Mouse (Mus musculus) hindbrain, embryonic 16.5 days (tissue): ENCODE data around the gene Rxfp1. TPM values are rescaled to one million over a fixed set of nuclear protein-coding genes. Genes with fewer than 3 reads are reported as not detected.

Experiments
- ATAC-seq: fragments of 200-750 bp; cut with Nextera tagmentation; 2 replicates; pipeline ENCODE4 v1.8.0; 2017; ENCODE audit warnings: moderate TSS enrichment, moderate library complexity
- H3K27ac ChIP-seq: fragments of 300-500 bp; sonication (generic); 2 replicates; pipeline ENCODE4 v1.5.1; 2014; ENCODE audit warnings: low read depth, mild to moderate bottlenecking, control low read depth, low read length, moderate library complexity
- H3K27me3 ChIP-seq: fragments of 300-500 bp; sonication (generic); replicated peaks from 2 replicates; pipeline ENCODE4 v1.6.1; 2014; ENCODE audit warnings: low read length; ENCODE audit not compliant: control insufficient read depth, insufficient read depth
- H3K36me3 ChIP-seq: fragments of 300-500 bp; sonication (generic); 2 replicates; pipeline ENCODE4 v1.6.1; 2014; ENCODE audit warnings: mild to moderate bottlenecking, low read length, moderate library complexity, mixed read lengths; ENCODE audit not compliant: control insufficient read depth, insufficient read depth
- H3K4me1 ChIP-seq: fragments of 300-500 bp; sonication (generic); 2 replicates; pipeline ENCODE4 v1.6.1; 2014; ENCODE audit warnings: low read depth, low read length; ENCODE audit not compliant: control insufficient read depth, insufficient read depth
- H3K4me2 ChIP-seq: fragments of 300-500 bp; sonication (generic); 2 replicates; pipeline ENCODE4 v1.6.1; 2014; ENCODE audit warnings: mild to moderate bottlenecking, low read length, control low read depth, moderate library complexity
- H3K4me3 ChIP-seq: fragments of 300-500 bp; sonication (generic); 2 replicates; pipeline ENCODE4 v1.5.1; 2014; ENCODE audit warnings: mild to moderate bottlenecking, low read length, control low read depth, moderate library complexity
- H3K9ac ChIP-seq: fragments of 300-500 bp; sonication (generic); 2 replicates; pipeline ENCODE4 v1.6.1; 2014; ENCODE audit warnings: low read depth, mild to moderate bottlenecking, control low read depth, low read length, moderate library complexity
- H3K9me3 ChIP-seq: fragments of 300-500 bp; sonication (generic); 2 replicates; pipeline ENCODE4 v1.6.1; 2014; ENCODE audit warnings: mild to moderate bottlenecking, low read length, moderate library complexity; ENCODE audit not compliant: control insufficient read depth
- WGBS: fragments of 180-500 bp; shearing (Covaris S2); extraction: QIAGEN DNeasy Blood & Tissue Kit; methylation state at CpG from one replicate; pipeline ENCODE4 v1.1.7; 2014; 5-methylcytosine and 5-hydroxymethylcytosine counted together
- polyA plus RNA-seq: library from polyadenylated mRNA; unstranded; fragments of >200 nt; fragmentation: Nextera tagmentation; extraction: Ambion mirVana; gene quantifications from 2 replicates; pipeline ENCODE4 v1.2.1, GENCODE M21; 2015

Gene Rxfp1
- polyA plus RNA-seq, 1 experiment from 2014 or later, result 0.24 TPM

DNA sequence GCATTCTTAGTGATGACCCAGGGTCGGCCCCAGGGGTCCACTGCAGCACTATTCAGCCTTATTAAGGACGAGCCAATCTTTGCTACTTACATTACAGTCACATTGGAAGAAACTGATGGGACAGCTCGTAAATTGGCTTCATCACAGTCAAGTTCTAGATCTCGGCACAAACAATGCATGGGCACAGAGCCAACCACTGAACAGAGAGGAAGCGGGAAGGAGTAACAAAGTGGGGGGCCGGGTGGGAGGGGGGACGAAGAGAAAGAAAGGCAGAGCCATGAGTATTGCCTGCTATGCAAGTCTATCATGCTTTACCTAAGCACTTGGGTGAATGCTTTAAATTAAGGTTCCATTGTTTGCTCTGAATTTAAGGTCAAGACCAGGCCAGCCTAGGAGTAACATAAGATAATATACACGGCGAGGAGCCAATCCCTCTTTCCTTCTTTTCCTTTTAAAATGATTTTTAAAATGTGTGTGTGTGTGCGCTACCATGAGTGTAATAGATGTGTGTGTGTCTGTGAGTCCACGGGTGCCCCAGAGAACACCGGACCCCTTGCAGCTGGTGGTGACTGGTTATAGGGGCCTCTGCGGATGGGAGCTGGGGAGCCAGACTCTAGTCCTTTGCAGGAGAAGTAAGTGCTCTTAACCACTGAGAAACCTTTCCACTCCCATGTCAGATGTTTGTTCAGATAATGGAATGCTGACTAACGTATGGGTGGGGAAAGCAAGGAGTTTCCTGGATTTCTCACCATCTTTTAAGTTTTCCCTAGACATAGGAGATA is 55.1 kb downstream of the Rxfp1 start:
- no peak for ATAC-seq
- Histone ChIP-seq H3K4me2 (peak overlapping the region; percentile 31; the same call in 1 of the 2 replicates), H3K4me1 (no peaks in the 10 kb centered on the region), H3K27me3 (no peaks in the 10 kb centered on the region), H3K4me3 (no peak overlapping the region), H3K36me3 (no peaks in the 10 kb centered on the region), H3K27ac (no peak overlapping the region), H3K9me3 (no peaks in the 10 kb centered on the region), H3K9ac (no peak overlapping the region)
- WGBS, result 52% methylated on average over 14 of the region's 14 CpGs

- H3K9ac ChIP-seq, result no peak overlapping the region
- no peak overlapping the region for H3K4me3 ChIP-seq
- no peaks in the 10 kb centered on the region for H3K9me3 ChIP-seq
- H3K4me2 ChIP-seq, result no peak overlapping the region
- WGBS, result 91% methylated on average over 3 of the region's 3 CpGs
- no peaks in the 10 kb centered on the region for H3K4me1 ChIP-seq
- no peaks in the 10 kb centered on the region for H3K36me3 ChIP-seq
- no peaks in the 10 kb centered on the region for H3K27me3 ChIP-seq
- H3K27ac ChIP-seq, result no peak overlapping the region
- no peak for ATAC-seq
Observed at GRCm38 (mm10) chr3:79676411-79676810, 61.3 kb downstream of the Rxfp1 start.

DNA sequence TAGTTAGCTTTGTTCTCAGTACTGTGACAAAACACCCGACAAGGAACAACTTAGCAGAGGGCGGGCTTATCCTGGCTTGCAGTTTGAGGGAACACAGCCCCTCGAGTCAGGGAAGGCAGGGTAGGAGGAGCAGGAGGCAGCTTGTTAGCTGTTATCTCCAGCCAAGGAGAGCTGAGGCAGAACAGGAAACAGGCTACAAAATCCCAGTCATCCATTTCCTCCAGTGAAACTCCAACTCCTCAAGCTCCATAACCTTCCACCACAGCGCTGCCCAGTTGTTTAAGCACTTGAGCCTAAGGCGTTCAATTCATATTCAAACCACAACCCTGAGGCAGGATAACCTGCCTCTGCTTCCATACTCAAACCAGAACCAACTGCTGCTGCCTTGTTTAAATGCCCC is 63.0 kb downstream of the Rxfp1 start:
- no peak overlapping the region for H3K27ac ChIP-seq
- H3K4me1 ChIP-seq, result no peaks in the 10 kb centered on the region
- H3K4me3 ChIP-seq, result no peak overlapping the region
- no peak overlapping the region for H3K4me2 ChIP-seq
- H3K9ac ChIP-seq, result no peak overlapping the region
- WGBS, result 93% methylated on average over 5 of the region's 5 CpGs
- ATAC-seq, result no peak
- H3K36me3 ChIP-seq, result no peaks in the 10 kb centered on the region
- H3K27me3 ChIP-seq, result no peaks in the 10 kb centered on the region
- no peaks in the 10 kb centered on the region for H3K9me3 ChIP-seq

DNA sequence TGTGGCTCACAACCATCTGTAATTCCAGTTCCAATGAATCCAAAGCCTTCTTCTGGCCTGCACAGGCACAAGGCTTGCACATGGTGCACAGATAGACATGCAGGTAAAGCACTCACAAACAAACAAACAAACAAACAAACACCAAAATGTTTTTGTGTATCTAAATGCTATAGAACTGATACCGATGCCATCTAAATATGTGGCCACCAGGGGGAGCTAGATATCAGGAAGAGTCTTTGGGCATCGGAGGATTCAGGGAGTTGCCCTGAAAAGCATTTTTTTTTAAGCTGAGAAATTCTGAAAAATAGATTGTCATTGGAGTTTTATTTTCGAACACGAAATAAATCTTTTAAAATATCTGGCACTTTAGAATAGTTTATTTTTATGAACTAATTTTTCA is 64.6 kb downstream of the Rxfp1 start:
- ATAC-seq, result no peak
- no peak overlapping the region for H3K4me2 ChIP-seq
- no peaks in the 10 kb centered on the region for H3K27me3 ChIP-seq
- no peak overlapping the region for H3K27ac ChIP-seq
- 12% methylated on average over 4 of the region's 4 CpGs for WGBS
- H3K4me3 ChIP-seq, result no peak overlapping the region
- no peaks in the 10 kb centered on the region for H3K9me3 ChIP-seq
- no peak overlapping the region for H3K9ac ChIP-seq
- H3K36me3 ChIP-seq, result no peaks in the 10 kb centered on the region
- no peaks in the 10 kb centered on the region for H3K4me1 ChIP-seq

DNA sequence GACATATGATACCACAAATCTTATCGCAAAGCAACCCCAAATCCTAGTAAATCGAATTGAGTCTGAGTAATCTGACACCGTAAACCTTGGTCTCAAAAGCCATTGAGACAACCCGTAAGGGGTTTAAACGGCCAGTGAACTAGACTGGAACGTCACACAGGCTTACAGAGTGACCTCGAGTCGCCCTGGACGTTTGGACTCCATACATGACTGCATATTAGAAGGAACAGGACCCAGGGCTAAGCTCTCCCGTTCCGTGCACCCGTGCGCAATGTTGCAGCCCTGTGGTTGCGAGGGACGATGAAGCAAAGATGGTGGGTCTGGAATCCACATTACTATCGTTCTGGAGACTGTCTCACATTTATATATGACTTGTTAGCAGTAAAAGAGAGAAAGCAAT is 65.5 kb downstream of the Rxfp1 start:
- no peak for ATAC-seq
- WGBS, result 83% methylated on average over 16 of the region's 16 CpGs
- no peak overlapping the region for H3K4me3 ChIP-seq
- no peak overlapping the region for H3K9ac ChIP-seq
- no peaks in the 10 kb centered on the region for H3K4me1 ChIP-seq
- no peaks in the 10 kb centered on the region for H3K9me3 ChIP-seq
- H3K36me3 ChIP-seq, result no peaks in the 10 kb centered on the region
- H3K27me3 ChIP-seq, result no peaks in the 10 kb centered on the region
- H3K27ac ChIP-seq, result no peak overlapping the region
- no peak overlapping the region for H3K4me2 ChIP-seq

GRCm38 (mm10) chr3:79670556-79670955 is 67.1 kb downstream of the Rxfp1 start:
- ATAC-seq, result no peak
- WGBS, result 81% methylated on average over 7 of the region's 7 CpGs
- no peak overlapping the region for H3K9ac ChIP-seq
- no peaks in the 10 kb centered on the region for H3K4me1 ChIP-seq
- no peak overlapping the region for H3K4me2 ChIP-seq
- no peak overlapping the region for H3K27ac ChIP-seq
- H3K36me3 ChIP-seq, result no peaks in the 10 kb centered on the region
- no peaks in the 10 kb centered on the region for H3K9me3 ChIP-seq
- no peak overlapping the region for H3K4me3 ChIP-seq
- H3K27me3 ChIP-seq, result no peaks in the 10 kb centered on the region

DNA sequence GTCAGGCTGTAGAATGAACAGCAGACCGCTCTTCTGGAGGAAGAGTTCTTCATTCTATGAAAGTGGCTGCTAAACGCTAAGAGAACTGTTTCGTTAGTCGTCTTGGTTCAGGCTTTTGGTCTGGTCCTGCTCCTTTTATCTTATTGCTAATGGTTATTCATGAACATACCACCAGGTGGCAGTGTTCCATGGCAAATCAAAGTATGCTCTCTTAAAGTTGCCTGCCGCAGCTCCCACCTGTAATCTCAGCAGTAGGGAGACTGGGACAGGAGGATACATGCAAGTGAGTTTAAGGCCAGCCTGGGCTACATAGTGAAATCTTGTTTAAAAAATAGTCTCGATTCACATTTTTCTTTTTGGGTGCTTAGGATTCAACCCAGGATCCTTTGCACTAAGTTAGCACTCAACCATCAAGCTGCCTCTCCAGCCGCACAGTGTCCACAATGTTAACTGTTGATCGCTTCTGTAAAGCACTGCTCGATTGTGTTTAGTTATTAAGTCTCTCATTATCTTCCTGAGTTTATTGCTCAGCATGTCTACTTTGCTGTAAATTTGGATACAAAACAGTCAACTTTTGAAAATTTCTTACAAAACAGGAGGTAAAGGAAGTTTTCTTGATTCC is 72.8 kb downstream of the Rxfp1 start:
- Histone ChIP-seq H3K36me3 (no peaks in the 10 kb centered on the region), H3K27me3 (no peaks in the 10 kb centered on the region; the same call in 1 of the 2 replicates), H3K4me3 (no peak overlapping the region), H3K4me1 (no peaks in the 10 kb centered on the region), H3K9me3 (no peaks in the 10 kb centered on the region), H3K27ac (no peak overlapping the region), H3K9ac (no peak overlapping the region), H3K4me2 (no peak overlapping the region)
- WGBS, result 38% methylated on average over 9 of the region's 9 CpGs
- ATAC-seq, result peak; percentile 76

GRCm38 (mm10) chr3:79656682-79657081 is 81.0 kb downstream of the Rxfp1 start:
- Histone ChIP-seq H3K27ac (no peak overlapping the region), H3K36me3 (no peaks in the 10 kb centered on the region), H3K4me2 (no peak overlapping the region), H3K4me1 (no peaks in the 10 kb centered on the region), H3K4me3 (no peak overlapping the region), H3K9ac (no peak overlapping the region), H3K9me3 (no peaks in the 10 kb centered on the region), H3K27me3 (no peaks in the 10 kb centered on the region)
- no peak for ATAC-seq
- WGBS, result 49% methylated on average over 5 of the region's 5 CpGs

DNA sequence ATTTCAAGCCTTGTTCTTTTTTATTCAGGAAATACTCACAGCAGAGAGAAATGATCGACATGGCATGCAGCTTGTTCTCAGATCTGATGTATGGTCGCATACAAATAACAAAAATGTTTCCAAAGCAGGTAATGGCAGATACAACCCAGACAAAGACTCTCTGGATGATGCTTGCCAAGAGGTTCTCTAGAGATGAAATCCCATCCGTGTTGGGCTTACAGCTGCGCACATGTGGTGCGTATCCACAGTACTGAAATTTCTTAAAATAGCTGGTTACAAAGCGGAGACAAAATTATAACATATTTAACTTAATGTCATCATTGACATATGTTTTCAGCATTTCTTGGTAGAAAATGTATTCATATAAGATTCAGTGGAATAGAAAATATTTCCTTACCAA is 85.6 kb downstream of the Rxfp1 start:
- ATAC-seq, result no peak
- Histone ChIP-seq H3K4me1 (no peaks in the 10 kb centered on the region), H3K4me3 (no peak overlapping the region), H3K36me3 (no peaks in the 10 kb centered on the region), H3K27ac (no peak overlapping the region), H3K9ac (no peak overlapping the region), H3K4me2 (no peak overlapping the region), H3K9me3 (no peaks in the 10 kb centered on the region), H3K27me3 (no peaks in the 10 kb centered on the region)
- 90% methylated on average over 6 of the region's 6 CpGs for WGBS
